Mouse (Mus musculus): ENCODE data around the gene Gpr68. TPM values are rescaled to one million over a fixed set of nuclear protein-coding genes. Genes with fewer than 3 reads are reported as not detected.

Gpr68 gene
- polyA plus RNA-seq, 1 experiment from 2014 or later: 0.46 TPM

- ATAC-seq (ENCODE audit: insufficient number of reproducible peaks, insufficient read depth, low FRiP score, low read depth): no peak
- H3K27ac ChIP-seq (ENCODE audit: low read length): no peak overlapping the region
- H3K4me1 ChIP-seq (ENCODE audit: control insufficient read depth, insufficient read depth, low read length): no peaks in the 10 kb centered on the region
- no peaks in the 10 kb centered on the region for H3K36me3 ChIP-seq (ENCODE audit: control insufficient read depth, insufficient read depth, low read length)
- H3K9ac ChIP-seq (replicated peaks; ENCODE audit: low read depth, low read length): no peak overlapping the region
- no peaks in the 10 kb centered on the region for H3K27me3 ChIP-seq (ENCODE audit: control insufficient read depth, insufficient read depth, low read length)
- no peaks in the 10 kb centered on the region for H3K9me3 ChIP-seq (ENCODE audit: control insufficient read depth, low read depth, low read length)
- no peak overlapping the region for H3K4me3 ChIP-seq (ENCODE audit: low read depth, low read length)
- H3K4me2 ChIP-seq (replicated peaks; ENCODE audit: low read depth, low read length): no peak overlapping the region
- WGBS: 36% methylated on average over 2 of the region's 2 CpGs
Measured at GRCm38 (mm10) chr12:100845829-100846228, 62.2 kb downstream of the Gpr68 start.

GRCm38 (mm10) chr12:100844546-100844945, 63.5 kb downstream of the Gpr68 start:
- WGBS: 79% methylated on average over 7 of the region's 7 CpGs

GRCm38 (mm10) chr12:100843171-100843570, 64.8 kb downstream of the Gpr68 start:
- Histone ChIP-seq H3K9ac (replicated peaks; ENCODE audit: low read depth, low read length) (no peak overlapping the region), H3K4me3 (ENCODE audit: low read depth, low read length) (no peak overlapping the region), H3K27ac (ENCODE audit: low read length) (no peak overlapping the region), H3K4me1 (ENCODE audit: control insufficient read depth, insufficient read depth, low read length) (no peaks in the 10 kb centered on the region), H3K27me3 (ENCODE audit: control insufficient read depth, insufficient read depth, low read length) (no peaks in the 10 kb centered on the region), H3K9me3 (ENCODE audit: control insufficient read depth, low read depth, low read length) (no peaks in the 10 kb centered on the region), H3K4me2 (replicated peaks; ENCODE audit: low read depth, low read length) (no peak overlapping the region), H3K36me3 (ENCODE audit: control insufficient read depth, insufficient read depth, low read length) (no peaks in the 10 kb centered on the region)
- 61% methylated on average over 4 of the region's 4 CpGs for WGBS
- ATAC-seq (ENCODE audit: insufficient number of reproducible peaks, insufficient read depth, low FRiP score, low read depth): no peak

More at GRCm38 (mm10) chr12:100844546-100844945, 63.5 kb downstream of the Gpr68 start:
- no peak overlapping the region for H3K4me3 ChIP-seq (ENCODE audit: low read depth, low read length)
- H3K36me3 ChIP-seq (ENCODE audit: control insufficient read depth, insufficient read depth, low read length): no peaks in the 10 kb centered on the region
- H3K4me2 ChIP-seq (replicated peaks; ENCODE audit: low read depth, low read length): no peak overlapping the region
- ATAC-seq (ENCODE audit: insufficient number of reproducible peaks, insufficient read depth, low FRiP score, low read depth): no peak
- H3K9ac ChIP-seq (replicated peaks; ENCODE audit: low read depth, low read length): no peak overlapping the region
- H3K4me1 ChIP-seq (ENCODE audit: control insufficient read depth, insufficient read depth, low read length): no peaks in the 10 kb centered on the region
- H3K9me3 ChIP-seq (ENCODE audit: control insufficient read depth, low read depth, low read length): no peaks in the 10 kb centered on the region
- H3K27me3 ChIP-seq (ENCODE audit: control insufficient read depth, insufficient read depth, low read length): no peaks in the 10 kb centered on the region
- H3K27ac ChIP-seq (ENCODE audit: low read length): no peak overlapping the region

GRCm38 (mm10) chr12:100841211-100841792, 66.7 kb downstream of the Gpr68 start:
- no peak overlapping the region for H3K27ac ChIP-seq (ENCODE audit: low read length)
- no peaks in the 10 kb centered on the region for H3K9me3 ChIP-seq (ENCODE audit: control insufficient read depth, low read depth, low read length)
- no peak overlapping the region for H3K4me2 ChIP-seq (replicated peaks; ENCODE audit: low read depth, low read length)
- no peaks in the 10 kb centered on the region for H3K27me3 ChIP-seq (ENCODE audit: control insufficient read depth, insufficient read depth, low read length)
- no peaks in the 10 kb centered on the region for H3K4me1 ChIP-seq (ENCODE audit: control insufficient read depth, insufficient read depth, low read length)
- peak; percentile 57; the same call in 1 of the 2 replicates for ATAC-seq (ENCODE audit: insufficient number of reproducible peaks, insufficient read depth, low FRiP score, low read depth)
- H3K36me3 ChIP-seq (ENCODE audit: control insufficient read depth, insufficient read depth, low read length): no peaks in the 10 kb centered on the region
- H3K4me3 ChIP-seq (ENCODE audit: low read depth, low read length): no peak overlapping the region
- no peak overlapping the region for H3K9ac ChIP-seq (replicated peaks; ENCODE audit: low read depth, low read length)
- WGBS: 18% methylated on average over 3 of the region's 3 CpGs

GRCm38 (mm10) chr12:100839926-100840325, 68.1 kb downstream of the Gpr68 start:
- H3K4me1 ChIP-seq (ENCODE audit: control insufficient read depth, insufficient read depth, low read length): no peaks in the 10 kb centered on the region
- ATAC-seq (ENCODE audit: insufficient number of reproducible peaks, insufficient read depth, low FRiP score, low read depth): no peak
- no peak overlapping the region for H3K27ac ChIP-seq (ENCODE audit: low read length)
- H3K4me2 ChIP-seq (replicated peaks; ENCODE audit: low read depth, low read length): no peak overlapping the region
- no peak overlapping the region for H3K4me3 ChIP-seq (ENCODE audit: low read depth, low read length)
- H3K9ac ChIP-seq (replicated peaks; ENCODE audit: low read depth, low read length): no peak overlapping the region
- no peaks in the 10 kb centered on the region for H3K36me3 ChIP-seq (ENCODE audit: control insufficient read depth, insufficient read depth, low read length)
- 89% methylated on average over 6 of the region's 6 CpGs for WGBS
- H3K27me3 ChIP-seq (ENCODE audit: control insufficient read depth, insufficient read depth, low read length): no peaks in the 10 kb centered on the region
- H3K9me3 ChIP-seq (ENCODE audit: control insufficient read depth, low read depth, low read length): no peaks in the 10 kb centered on the region

GRCm38 (mm10) chr12:100839079-100839600, 68.9 kb downstream of the Gpr68 start:
- no peaks in the 10 kb centered on the region for H3K4me1 ChIP-seq (ENCODE audit: control insufficient read depth, insufficient read depth, low read length)
- H3K27ac ChIP-seq (ENCODE audit: low read length): no peak overlapping the region
- no peaks in the 10 kb centered on the region for H3K9me3 ChIP-seq (ENCODE audit: control insufficient read depth, low read depth, low read length)
- no peaks in the 10 kb centered on the region for H3K27me3 ChIP-seq (ENCODE audit: control insufficient read depth, insufficient read depth, low read length)
- no peak overlapping the region for H3K9ac ChIP-seq (replicated peaks; ENCODE audit: low read depth, low read length)
- H3K36me3 ChIP-seq (ENCODE audit: control insufficient read depth, insufficient read depth, low read length): no peaks in the 10 kb centered on the region
- 38% methylated on average over 8 of the region's 8 CpGs for WGBS
- no peak for ATAC-seq (ENCODE audit: insufficient number of reproducible peaks, insufficient read depth, low FRiP score, low read depth)
- H3K4me3 ChIP-seq (ENCODE audit: low read depth, low read length): no peak overlapping the region
- no peak overlapping the region for H3K4me2 ChIP-seq (replicated peaks; ENCODE audit: low read depth, low read length)

GRCm38 (mm10) chr12:100837208-100837607, 70.8 kb downstream of the Gpr68 start:
- no peak overlapping the region for H3K4me3 ChIP-seq (ENCODE audit: low read depth, low read length)
- no peaks in the 10 kb centered on the region for H3K4me1 ChIP-seq (ENCODE audit: control insufficient read depth, insufficient read depth, low read length)
- H3K4me2 ChIP-seq (replicated peaks; ENCODE audit: low read depth, low read length): no peak overlapping the region
- no peaks in the 10 kb centered on the region for H3K27me3 ChIP-seq (ENCODE audit: control insufficient read depth, insufficient read depth, low read length)
- H3K36me3 ChIP-seq (ENCODE audit: control insufficient read depth, insufficient read depth, low read length): no peaks in the 10 kb centered on the region
- no peaks in the 10 kb centered on the region for H3K9me3 ChIP-seq (ENCODE audit: control insufficient read depth, low read depth, low read length)
- 84% methylated on average over 3 of the region's 3 CpGs for WGBS
- no peak overlapping the region for H3K9ac ChIP-seq (replicated peaks; ENCODE audit: low read depth, low read length)
- H3K27ac ChIP-seq (ENCODE audit: low read length): no peak overlapping the region
- ATAC-seq (ENCODE audit: insufficient number of reproducible peaks, insufficient read depth, low FRiP score, low read depth): no peak

GRCm38 (mm10) chr12:100831629-100832325, 76.2 kb downstream of the Gpr68 start:
- H3K4me1 ChIP-seq (ENCODE audit: control insufficient read depth, insufficient read depth, low read length): no peaks in the 10 kb centered on the region
- H3K4me2 ChIP-seq (replicated peaks; ENCODE audit: low read depth, low read length): no peak overlapping the region
- no peak overlapping the region for H3K4me3 ChIP-seq (ENCODE audit: low read depth, low read length)
- H3K36me3 ChIP-seq (ENCODE audit: control insufficient read depth, insufficient read depth, low read length): no peaks in the 10 kb centered on the region
- H3K27ac ChIP-seq (ENCODE audit: low read length): no peak overlapping the region
- ATAC-seq (ENCODE audit: insufficient number of reproducible peaks, insufficient read depth, low FRiP score, low read depth): no peak
- no peaks in the 10 kb centered on the region for H3K27me3 ChIP-seq (ENCODE audit: control insufficient read depth, insufficient read depth, low read length)
- H3K9ac ChIP-seq (replicated peaks; ENCODE audit: low read depth, low read length): no peak overlapping the region
- 69% methylated on average over 8 of the region's 8 CpGs for WGBS
- no peaks in the 10 kb centered on the region for H3K9me3 ChIP-seq (ENCODE audit: control insufficient read depth, low read depth, low read length)
